Mouse (Mus musculus) heart, embryonic 10.5 days (tissue): ENCODE measurements at regions not wholly inside any gene's neighbourhood (a gene's known extent, or its start where the extent isn't known, plus 50 kb on each side); places are given as distances from the start of the nearest gene placed in this dataset.
A peak's percentile ranks its signal among the peaks of the same experiment; 100 is the strongest.

Source experiments
- DNase-seq: peaks from one replicate; pipeline ENCODE4 v3.0.0-alpha.2; 2017; ENCODE audit warnings: low spot score
- H3K27ac ChIP-seq: fragments of 300-500 bp; sonication (generic); 2 replicates; pipeline ENCODE4 v1.5.1; 2016; ENCODE audit warnings: mild to moderate bottlenecking
- H3K27me3 ChIP-seq: fragments of 300-500 bp; sonication (generic); 2 replicates; pipeline ENCODE4 v1.6.1; 2016; ENCODE audit warnings: mild to moderate bottlenecking; ENCODE audit not compliant: poor library complexity, insufficient read depth, severe bottlenecking
- H3K36me3 ChIP-seq: fragments of 300-500 bp; sonication (generic); 2 replicates; pipeline ENCODE4 v1.6.1; 2016; ENCODE audit warnings: mild to moderate bottlenecking, moderate library complexity
- H3K4me1 ChIP-seq: fragments of 300-500 bp; sonication (generic); 2 replicates; pipeline ENCODE4 v1.6.1; 2016; ENCODE audit warnings: mild to moderate bottlenecking
- H3K4me3 ChIP-seq: fragments of 300-500 bp; sonication (generic); 2 replicates; pipeline ENCODE4 v1.5.1; 2016; ENCODE audit warnings: mild to moderate bottlenecking, moderate library complexity
- H3K9me3 ChIP-seq: fragments of 300-500 bp; sonication (generic); 2 replicates; pipeline ENCODE4 v1.6.1; 2016; ENCODE audit warnings: mild to moderate bottlenecking, moderate library complexity
- WGBS: fragments of 180-500 bp; shearing (Covaris S2); methylation state at CpG from one replicate; pipeline ENCODE4 v1.1.7; 2016; 5-methylcytosine and 5-hydroxymethylcytosine counted together

DNA sequence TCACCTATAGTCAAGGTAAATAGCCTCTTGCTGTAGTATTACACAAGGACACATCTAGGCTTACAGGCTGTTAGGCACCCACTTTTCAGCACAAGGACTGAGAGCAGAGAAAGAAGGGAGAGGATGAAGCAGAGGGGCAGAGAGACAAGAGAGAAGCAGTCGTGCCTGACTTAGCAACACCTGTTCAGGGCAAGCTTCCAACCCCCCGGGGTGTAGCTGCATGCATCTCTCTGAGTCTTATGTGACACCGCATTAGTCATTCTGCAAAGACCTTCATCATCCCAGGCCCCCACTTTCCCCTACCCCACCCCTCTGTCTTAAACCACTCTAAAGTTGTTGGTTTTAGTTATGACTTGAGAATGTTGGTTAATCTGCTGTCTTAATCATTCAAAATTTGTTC is 106.6 kb upstream of the Ubash3b start:
- no peaks in the 10 kb centered on the region for H3K27me3 ChIP-seq
- 25% methylated on average over 3 of the region's 3 CpGs for WGBS
- H3K36me3 ChIP-seq: no peaks in the 10 kb centered on the region
- H3K4me3 ChIP-seq: no peak overlapping the region
- H3K9me3 ChIP-seq: no peaks in the 10 kb centered on the region
- H3K27ac ChIP-seq: no peak overlapping the region
- DNase-seq: no peak
- peaks cover 3% of the 10 kb centered on the region; the same call in 1 of the 2 replicates for H3K4me1 ChIP-seq

DNA sequence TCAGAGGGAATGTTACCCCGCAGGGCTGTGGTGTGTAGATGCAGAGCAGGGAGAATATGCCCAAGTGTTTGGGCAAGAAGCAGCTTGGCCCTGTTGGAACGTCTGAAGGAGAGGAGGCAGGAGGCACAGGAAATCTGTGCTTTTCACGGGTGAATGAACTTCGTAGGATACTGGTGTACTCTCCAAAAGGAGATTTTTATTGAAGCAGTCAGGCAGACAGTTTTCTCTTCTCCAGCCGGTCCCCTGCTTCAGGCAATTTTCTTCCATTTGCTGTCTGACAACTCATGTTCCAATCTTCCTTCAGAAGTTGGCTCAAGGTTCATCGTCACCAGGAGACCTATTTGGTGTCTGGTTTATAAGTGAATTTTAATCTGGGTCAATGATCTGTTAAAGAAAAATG is 103.0 kb upstream of the Ubash3b start:
- H3K4me3 ChIP-seq: no peak overlapping the region
- H3K4me1 ChIP-seq: no peaks in the 10 kb centered on the region
- DNase-seq: no peak
- no peaks in the 10 kb centered on the region for H3K36me3 ChIP-seq
- WGBS: 61% methylated on average over 6 of the region's 6 CpGs
- H3K9me3 ChIP-seq: no peaks in the 10 kb centered on the region
- H3K27ac ChIP-seq: no peak overlapping the region
- H3K27me3 ChIP-seq: no peaks in the 10 kb centered on the region

DNA sequence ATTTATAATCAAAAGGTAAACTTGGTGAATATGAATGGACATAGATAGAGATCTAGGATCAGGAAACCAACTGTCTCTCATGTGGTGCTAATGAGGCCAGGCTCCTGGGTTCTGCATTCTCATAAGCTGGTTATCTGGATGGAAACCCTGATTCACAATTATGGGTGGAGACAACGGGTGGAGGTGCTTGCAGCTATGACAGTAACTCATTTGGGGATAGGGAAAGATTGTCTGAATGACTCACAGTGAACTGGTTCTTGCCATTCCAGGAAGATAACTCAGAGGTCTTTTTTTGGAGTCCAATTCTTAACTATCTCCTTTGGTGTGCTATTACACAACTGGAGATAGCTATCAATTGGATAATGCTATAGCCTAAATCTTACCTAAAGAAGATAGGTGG is 95.7 kb upstream of the Ubash3b start:
- no peaks in the 10 kb centered on the region for H3K4me1 ChIP-seq
- H3K4me3 ChIP-seq: no peak overlapping the region
- no peak for DNase-seq
- H3K9me3 ChIP-seq: no peaks in the 10 kb centered on the region
- no peaks in the 10 kb centered on the region for H3K36me3 ChIP-seq
- 65% methylated on average over 1 of the region's 1 CpGs for WGBS
- no peaks in the 10 kb centered on the region for H3K27me3 ChIP-seq
- no peak overlapping the region for H3K27ac ChIP-seq

- 0 out of 2 replicates have a peak, but pooled peaks cover 4% of the 10 kb centered on the region for H3K4me1 ChIP-seq
- DNase-seq: no peak
- H3K9me3 ChIP-seq: no peaks in the 10 kb centered on the region
- H3K27ac ChIP-seq: no peak overlapping the region
- WGBS: 71% methylated on average over 7 of the region's 7 CpGs
- H3K4me3 ChIP-seq: no peak overlapping the region
- no peaks in the 10 kb centered on the region for H3K27me3 ChIP-seq
- no peaks in the 10 kb centered on the region for H3K36me3 ChIP-seq
Measured at GRCm38 (mm10) chr9:41242372-41242771, 80.9 kb upstream of the Ubash3b start.

GRCm38 (mm10) chr9:41239097-41239451 is 77.6 kb upstream of the Ubash3b start:
- Histone ChIP-seq H3K4me1 (0 out of 2 replicates have a peak, but pooled peaks cover 4% of the 10 kb centered on the region), H3K9me3 (no peaks in the 10 kb centered on the region), H3K27me3 (no peaks in the 10 kb centered on the region), H3K4me3 (no peak overlapping the region), H3K36me3 (no peaks in the 10 kb centered on the region), H3K27ac (no peak overlapping the region)
- DNase-seq: no peak
- WGBS: 78% methylated on average over 5 of the region's 5 CpGs

DNA sequence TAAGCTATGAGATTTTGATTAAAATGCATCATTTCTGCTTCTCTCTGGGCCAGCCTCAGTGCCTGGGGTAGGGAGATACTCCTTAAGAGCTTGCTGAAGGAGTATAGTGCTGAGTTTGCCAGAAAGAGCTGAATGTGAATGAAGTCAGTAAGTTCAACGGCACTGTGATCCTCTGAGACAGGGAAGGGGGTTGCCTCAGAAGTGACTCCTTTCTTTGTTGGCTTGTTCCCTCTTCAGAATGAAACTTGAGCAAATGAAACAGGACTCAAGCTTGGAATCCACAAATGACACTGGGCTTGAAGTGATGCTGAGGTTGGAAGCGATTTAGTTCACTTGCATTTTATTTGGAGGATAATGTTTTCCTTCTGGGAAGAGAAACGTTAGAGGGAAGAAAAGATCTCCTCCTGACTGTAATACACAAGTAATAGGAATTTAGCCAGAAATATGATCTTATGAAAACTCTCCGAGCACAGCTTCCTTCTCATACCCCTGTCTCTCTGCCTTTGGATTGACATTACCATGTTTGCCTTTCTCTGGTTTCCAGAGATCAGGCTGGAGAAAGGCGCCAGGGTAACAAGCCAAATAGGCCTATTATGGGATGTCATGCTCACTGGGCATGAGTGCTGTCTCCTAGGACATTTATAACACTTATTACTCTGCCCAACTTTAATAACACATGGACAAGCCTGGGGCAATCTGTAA is 77.0 kb upstream of the Ubash3b start:
- H3K27ac ChIP-seq: no peak overlapping the region
- 0 out of 2 replicates have a peak, but pooled peaks cover 4% of the 10 kb centered on the region for H3K4me1 ChIP-seq
- H3K9me3 ChIP-seq: no peaks in the 10 kb centered on the region
- WGBS: 74% methylated on average over 5 of the region's 5 CpGs
- H3K4me3 ChIP-seq: no peak overlapping the region
- no peaks in the 10 kb centered on the region for H3K27me3 ChIP-seq
- DNase-seq: no peak
- H3K36me3 ChIP-seq: no peaks in the 10 kb centered on the region

DNA sequence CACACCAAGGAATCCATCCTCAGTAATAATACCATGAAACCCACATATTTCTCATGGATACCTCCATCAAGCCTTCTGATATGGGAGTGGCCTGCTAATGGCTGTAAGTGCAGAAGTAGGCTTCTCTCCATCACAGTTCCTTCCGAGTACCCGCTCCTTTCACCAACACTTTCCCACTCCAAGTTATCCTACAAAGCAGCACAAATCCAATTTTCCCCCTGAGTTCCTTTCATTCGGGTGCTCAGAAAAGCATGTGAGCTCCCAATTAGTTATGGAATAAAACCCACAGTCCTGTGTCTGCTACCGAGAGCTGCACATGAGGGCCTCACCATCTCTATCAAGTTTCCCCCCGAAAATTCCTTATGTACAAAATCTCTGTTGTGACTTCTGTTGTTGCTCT is 75.8 kb upstream of the Ubash3b start:
- no peak overlapping the region for H3K27ac ChIP-seq
- no peaks in the 10 kb centered on the region for H3K36me3 ChIP-seq
- 0 out of 2 replicates have a peak, but pooled peaks cover 4% of the 10 kb centered on the region for H3K4me1 ChIP-seq
- no peak for DNase-seq
- H3K9me3 ChIP-seq: no peaks in the 10 kb centered on the region
- no peaks in the 10 kb centered on the region for H3K27me3 ChIP-seq
- WGBS: 91% methylated on average over 5 of the region's 5 CpGs
- no peak overlapping the region for H3K4me3 ChIP-seq

DNA sequence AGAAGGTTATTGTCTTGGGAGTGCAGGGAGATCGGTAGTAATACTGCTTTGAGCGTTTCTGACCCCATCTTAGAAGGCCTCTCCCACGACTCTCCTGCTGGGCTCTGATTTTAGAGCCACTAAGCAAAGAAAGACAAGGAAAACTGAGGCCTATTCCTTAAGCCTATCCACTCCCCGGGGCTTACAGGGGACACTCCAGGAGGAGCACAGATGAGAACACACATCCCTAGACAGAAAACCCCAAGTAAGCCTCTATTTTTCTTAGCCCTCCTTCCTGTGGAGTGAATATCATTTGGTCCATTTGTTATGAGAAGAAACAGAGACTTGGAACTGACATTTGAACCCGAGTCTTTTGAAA is 67.7 kb upstream of the Ubash3b start:
- 10% methylated on average over 5 of the region's 5 CpGs for WGBS
- peaks cover 16% of the 10 kb centered on the region for H3K4me1 ChIP-seq

DNA sequence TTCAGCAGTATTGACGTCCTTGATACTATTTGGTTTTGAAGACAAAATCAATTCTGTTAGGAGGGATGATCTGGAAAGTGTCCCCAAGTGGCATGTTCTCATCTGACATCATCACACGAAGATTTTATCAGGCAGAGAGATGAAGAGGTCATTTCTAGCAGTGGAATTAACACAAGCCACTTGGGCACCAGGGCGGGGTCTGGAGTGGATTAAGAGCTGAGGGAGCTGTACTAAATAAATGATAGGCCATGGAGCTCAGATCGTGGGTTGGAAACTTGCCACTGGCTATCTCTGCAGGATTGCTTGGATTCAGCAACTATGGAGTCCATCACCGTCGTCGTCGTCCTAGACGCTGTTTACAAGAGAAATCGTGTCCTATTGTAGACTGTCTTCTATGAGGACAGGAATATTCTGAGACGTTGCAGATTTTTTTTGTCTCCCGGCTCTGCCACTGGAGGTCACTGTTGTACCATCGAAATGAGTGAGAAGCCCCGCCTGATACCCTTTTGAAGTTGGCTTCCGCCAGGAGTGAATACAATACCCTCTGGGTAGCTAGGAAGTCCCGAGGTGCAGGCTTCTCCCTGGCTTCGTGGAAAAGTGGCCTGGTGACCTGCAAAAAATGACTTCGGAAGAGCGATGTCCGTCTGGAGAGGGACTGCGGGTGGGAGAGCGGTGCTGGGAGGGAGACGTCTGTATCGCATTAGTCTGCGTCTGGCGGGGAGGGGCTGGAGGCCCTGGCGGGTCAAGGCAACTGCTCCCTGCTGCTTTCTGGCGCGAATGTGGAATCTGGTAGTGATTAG is 67.1 kb upstream of the Ubash3b start:
- Histone ChIP-seq H3K9me3 (no peaks in the 10 kb centered on the region), H3K4me3 (peak overlapping the region; percentile 62)
- WGBS: 5% methylated on average over 29 of the region's 29 CpGs

More for the DNA sequence above, 67.7 kb upstream of the Ubash3b start:
- Histone ChIP-seq H3K27me3 (no peaks in the 10 kb centered on the region), H3K4me3 (peak overlapping the region; percentile 62), H3K27ac (peak overlapping the region; percentile 93), H3K9me3 (no peaks in the 10 kb centered on the region), H3K36me3 (no peaks in the 10 kb centered on the region)
- no peak for DNase-seq

DNA sequence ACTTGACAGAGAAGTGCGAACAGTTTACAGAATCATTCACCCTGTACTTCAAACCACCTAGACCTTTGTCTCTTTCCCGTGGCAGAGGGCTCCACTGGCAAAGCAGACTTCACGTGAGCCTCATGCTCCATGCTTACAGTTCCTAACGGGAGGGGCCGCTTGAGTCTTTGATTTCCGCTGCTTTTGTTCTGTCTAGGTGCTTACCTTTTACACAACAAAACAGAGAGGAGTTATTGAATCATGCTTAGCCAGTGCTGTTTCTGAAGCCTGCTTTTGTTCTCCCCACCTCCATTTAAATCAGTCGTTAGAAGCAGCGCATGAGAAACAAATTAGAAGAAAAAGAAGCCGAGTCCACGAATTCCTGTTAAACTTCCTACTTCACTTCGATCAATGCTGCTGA is 61.9 kb upstream of the Ubash3b start:
- H3K4me3 ChIP-seq: no peak overlapping the region
- WGBS: 72% methylated on average over 11 of the region's 11 CpGs
- peaks cover 4% of the 10 kb centered on the region; the same call in 1 of the 2 replicates for H3K4me1 ChIP-seq
- H3K27ac ChIP-seq: no peak overlapping the region; the same call in 1 of the 2 replicates
- H3K36me3 ChIP-seq: no peaks in the 10 kb centered on the region
- no peaks in the 10 kb centered on the region; the same call in 1 of the 2 replicates for H3K27me3 ChIP-seq
- DNase-seq: no peak
- H3K9me3 ChIP-seq: no peaks in the 10 kb centered on the region

More for the DNA sequence above, 67.1 kb upstream of the Ubash3b start:
- H3K27ac ChIP-seq: peak overlapping the region; percentile 93
- peak; percentile 92 for DNase-seq
- H3K27me3 ChIP-seq: no peaks in the 10 kb centered on the region
- H3K36me3 ChIP-seq: no peaks in the 10 kb centered on the region
- peaks cover 16% of the 10 kb centered on the region for H3K4me1 ChIP-seq

- H3K4me3 ChIP-seq: no peak overlapping the region
- H3K36me3 ChIP-seq: no peaks in the 10 kb centered on the region
- DNase-seq: peak; percentile 71
- H3K9me3 ChIP-seq: no peaks in the 10 kb centered on the region
- no peak overlapping the region for H3K27ac ChIP-seq
- no peaks in the 10 kb centered on the region for H3K4me1 ChIP-seq
- H3K27me3 ChIP-seq: no peaks in the 10 kb centered on the region; the same call in 1 of the 2 replicates
- 79% methylated on average over 16 of the region's 16 CpGs for WGBS
Measured at GRCm38 (mm10) chr9:41222346-41223015, 61.0 kb upstream of the Ubash3b start.

DNA sequence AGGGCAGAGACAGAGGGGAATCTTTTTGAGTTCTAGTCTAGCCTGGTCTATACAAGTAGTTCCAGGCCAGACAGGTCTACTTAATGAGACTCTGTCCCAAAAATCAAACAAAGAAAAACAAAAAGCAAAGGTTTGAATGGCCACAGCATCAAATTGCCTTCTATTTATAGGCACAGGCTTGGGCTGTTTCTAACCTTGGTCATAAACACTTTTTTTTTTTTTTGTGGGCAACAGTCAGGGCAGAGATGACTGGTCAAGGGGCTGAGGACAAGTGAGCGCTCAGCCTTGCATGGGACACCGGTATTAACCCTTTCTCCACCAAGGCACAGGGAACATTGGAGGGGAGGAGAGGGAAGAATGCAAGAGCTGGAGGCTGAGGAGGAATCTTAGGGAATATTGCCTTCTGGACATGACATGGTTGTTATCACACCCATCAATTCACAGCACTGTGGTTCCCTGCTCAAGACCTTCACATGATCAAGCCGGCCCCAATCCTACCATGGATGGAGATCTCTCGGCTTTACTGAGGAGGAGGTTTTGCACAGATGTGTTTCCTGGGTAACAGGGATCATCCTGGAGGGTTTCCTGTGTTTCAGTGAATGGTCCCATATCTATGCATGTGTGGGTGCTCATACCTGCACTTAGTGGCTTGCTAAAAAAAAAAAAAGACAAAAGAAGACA is 59.8 kb upstream of the Ubash3b start:
- WGBS: 71% methylated on average over 4 of the region's 4 CpGs
- Histone ChIP-seq H3K36me3 (no peaks in the 10 kb centered on the region), H3K27me3 (no peaks in the 10 kb centered on the region; the same call in 1 of the 2 replicates), H3K4me1 (no peaks in the 10 kb centered on the region), H3K27ac (no peak overlapping the region), H3K9me3 (no peaks in the 10 kb centered on the region), H3K4me3 (no peak overlapping the region)
- DNase-seq: peak; percentile 64
